Mouse (Mus musculus): ENCODE data around the gene Dysf. TPM values are rescaled to one million over a fixed set of nuclear protein-coding genes. Genes with fewer than 3 reads are reported as not detected.

The Dysf gene
- polyA plus RNA-seq, 1 experiment from 2014 or later: 2.1 TPM

DNA sequence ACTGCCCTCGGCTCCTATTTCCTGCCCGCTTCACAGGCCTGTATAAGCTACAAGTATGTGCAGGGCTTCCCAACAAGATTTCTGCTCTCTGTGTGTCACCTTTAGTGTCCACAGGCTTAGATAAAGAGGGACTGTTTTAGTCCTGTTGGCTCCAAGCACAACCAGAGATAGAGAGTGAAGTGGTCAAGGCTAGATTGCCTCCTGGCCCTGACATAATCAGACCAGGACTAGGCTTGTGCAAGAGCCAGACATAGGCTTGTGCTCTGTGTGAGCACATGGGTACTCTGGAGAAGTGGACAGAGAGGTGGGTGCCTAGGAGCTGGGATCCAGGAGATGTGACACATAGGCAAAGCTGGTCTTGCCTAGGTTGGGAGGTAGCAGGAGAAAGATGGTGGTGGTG is 146.1 kb downstream of the Dysf start:
- H3K27ac ChIP-seq (ENCODE audit: low read depth, low read length): no peak overlapping the region
- H3K36me3 ChIP-seq (ENCODE audit: control insufficient read depth, insufficient read depth, low read length): no peaks in the 10 kb centered on the region
- no peak for ATAC-seq (ENCODE audit: low read depth)
- H3K4me2 ChIP-seq (ENCODE audit: low read depth, low read length): no peak overlapping the region
- WGBS: 100% methylated on average over 2 of the region's 2 CpGs
- H3K4me3 ChIP-seq (ENCODE audit: low read depth, low read length): no peak overlapping the region
- H3K27me3 ChIP-seq (ENCODE audit: control insufficient read depth, insufficient read depth, low read length): no peaks in the 10 kb centered on the region
- H3K4me1 ChIP-seq (ENCODE audit: control insufficient read depth, insufficient read depth, low read length): no peaks in the 10 kb centered on the region
- H3K9me3 ChIP-seq (ENCODE audit: control insufficient read depth, low read length): no peaks in the 10 kb centered on the region
- H3K9ac ChIP-seq (replicated peaks; ENCODE audit: low read depth, low read length): no peak overlapping the region

DNA sequence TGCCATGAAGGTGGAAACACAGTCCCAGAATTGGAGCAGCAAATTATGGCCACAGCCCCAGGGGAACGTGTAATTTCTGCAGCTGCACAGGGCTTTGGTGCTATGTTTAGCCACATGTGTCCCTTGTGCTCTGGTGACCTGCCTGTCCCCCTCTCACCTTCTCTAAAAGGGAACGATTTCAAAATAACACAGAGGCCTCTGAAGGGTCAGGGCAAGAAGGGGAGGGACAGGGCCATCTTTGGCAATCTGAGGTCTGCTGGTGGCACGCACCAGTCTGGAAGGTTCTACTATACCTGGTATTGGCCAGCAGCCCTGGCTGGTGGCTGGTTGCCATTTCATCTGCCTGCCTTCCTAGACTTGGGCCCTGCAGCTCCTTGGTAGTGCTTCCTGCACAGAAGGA is 147.4 kb downstream of the Dysf start:
- no peak overlapping the region for H3K4me3 ChIP-seq (ENCODE audit: low read depth, low read length)
- no peaks in the 10 kb centered on the region for H3K27me3 ChIP-seq (ENCODE audit: control insufficient read depth, insufficient read depth, low read length)
- H3K4me2 ChIP-seq (ENCODE audit: low read depth, low read length): no peak overlapping the region
- H3K36me3 ChIP-seq (ENCODE audit: control insufficient read depth, insufficient read depth, low read length): no peaks in the 10 kb centered on the region
- ATAC-seq (ENCODE audit: low read depth): no peak
- 80% methylated on average over 3 of the region's 3 CpGs for WGBS
- H3K9ac ChIP-seq (replicated peaks; ENCODE audit: low read depth, low read length): no peak overlapping the region
- H3K27ac ChIP-seq (ENCODE audit: low read depth, low read length): no peak overlapping the region
- no peaks in the 10 kb centered on the region for H3K9me3 ChIP-seq (ENCODE audit: control insufficient read depth, low read length)
- no peaks in the 10 kb centered on the region for H3K4me1 ChIP-seq (ENCODE audit: control insufficient read depth, insufficient read depth, low read length)

- no peak overlapping the region for H3K27ac ChIP-seq (ENCODE audit: low read depth, low read length)
- no peaks in the 10 kb centered on the region for H3K36me3 ChIP-seq (ENCODE audit: control insufficient read depth, insufficient read depth, low read length)
- H3K4me2 ChIP-seq (ENCODE audit: low read depth, low read length): no peak overlapping the region
- ATAC-seq (ENCODE audit: low read depth): no peak
- H3K4me1 ChIP-seq (ENCODE audit: control insufficient read depth, insufficient read depth, low read length): no peaks in the 10 kb centered on the region
- H3K9me3 ChIP-seq (ENCODE audit: control insufficient read depth, low read length): no peaks in the 10 kb centered on the region
- WGBS: 81% methylated on average over 4 of the region's 4 CpGs
- H3K4me3 ChIP-seq (ENCODE audit: low read depth, low read length): no peak overlapping the region
- H3K27me3 ChIP-seq (ENCODE audit: control insufficient read depth, insufficient read depth, low read length): no peaks in the 10 kb centered on the region
- no peak overlapping the region for H3K9ac ChIP-seq (replicated peaks; ENCODE audit: low read depth, low read length)
These were observed 148.2 kb downstream of the Dysf start for GRCm38 (mm10) chr6:84156481-84157025.

- 88% methylated on average over 4 of the region's 4 CpGs for WGBS
- no peaks in the 10 kb centered on the region for H3K27me3 ChIP-seq (ENCODE audit: control insufficient read depth, insufficient read depth, low read length)
These were observed 150.7 kb downstream of the Dysf start for GRCm38 (mm10) chr6:84159046-84159445.

GRCm38 (mm10) chr6:84167612-84168011 is 159.2 kb downstream of the Dysf start:
- ATAC-seq (ENCODE audit: low read depth): no peak
- Histone ChIP-seq H3K36me3 (ENCODE audit: control insufficient read depth, insufficient read depth, low read length) (no peaks in the 10 kb centered on the region), H3K9me3 (ENCODE audit: control insufficient read depth, low read length) (no peaks in the 10 kb centered on the region), H3K9ac (replicated peaks; ENCODE audit: low read depth, low read length) (no peak overlapping the region), H3K27me3 (ENCODE audit: control insufficient read depth, insufficient read depth, low read length) (no peaks in the 10 kb centered on the region), H3K4me1 (ENCODE audit: control insufficient read depth, insufficient read depth, low read length) (no peaks in the 10 kb centered on the region), H3K4me2 (ENCODE audit: low read depth, low read length) (no peak overlapping the region), H3K4me3 (ENCODE audit: low read depth, low read length) (no peak overlapping the region), H3K27ac (ENCODE audit: low read depth, low read length) (no peak overlapping the region)
- 77% methylated on average over 14 of the region's 14 CpGs for WGBS

More at GRCm38 (mm10) chr6:84159046-84159445, 150.7 kb downstream of the Dysf start:
- Histone ChIP-seq H3K36me3 (ENCODE audit: control insufficient read depth, insufficient read depth, low read length) (no peaks in the 10 kb centered on the region), H3K9ac (replicated peaks; ENCODE audit: low read depth, low read length) (no peak overlapping the region), H3K9me3 (ENCODE audit: control insufficient read depth, low read length) (no peaks in the 10 kb centered on the region), H3K4me3 (ENCODE audit: low read depth, low read length) (no peak overlapping the region), H3K4me2 (ENCODE audit: low read depth, low read length) (no peak overlapping the region), H3K4me1 (ENCODE audit: control insufficient read depth, insufficient read depth, low read length) (no peaks in the 10 kb centered on the region), H3K27ac (ENCODE audit: low read depth, low read length) (no peak overlapping the region)
- ATAC-seq (ENCODE audit: low read depth): no peak

DNA sequence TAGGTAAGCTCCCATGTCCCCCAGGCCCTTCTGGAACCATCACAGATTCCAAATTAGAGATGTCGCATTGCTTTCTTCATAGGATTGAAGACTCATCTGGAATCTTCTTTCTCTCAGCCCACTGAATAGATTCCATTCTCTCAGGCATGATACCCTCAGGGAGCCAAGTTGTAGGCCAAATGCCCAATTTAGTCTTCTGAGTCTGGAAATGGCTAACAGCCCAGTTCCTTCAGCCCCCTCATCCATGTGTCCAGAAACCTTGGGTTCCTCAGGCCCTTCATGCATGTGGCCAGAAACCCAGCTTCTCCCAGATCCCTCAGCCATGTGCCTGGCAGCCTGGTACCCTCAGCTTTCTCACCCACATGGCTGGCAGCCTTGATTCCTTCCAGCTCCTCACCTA is 160.2 kb downstream of the Dysf start:
- H3K4me3 ChIP-seq (ENCODE audit: low read depth, low read length): no peak overlapping the region
- no peaks in the 10 kb centered on the region for H3K27me3 ChIP-seq (ENCODE audit: control insufficient read depth, insufficient read depth, low read length)
- no peak for ATAC-seq (ENCODE audit: low read depth)
- H3K27ac ChIP-seq (ENCODE audit: low read depth, low read length): no peak overlapping the region
- H3K4me2 ChIP-seq (ENCODE audit: low read depth, low read length): no peak overlapping the region
- H3K9me3 ChIP-seq (ENCODE audit: control insufficient read depth, low read length): no peaks in the 10 kb centered on the region
- 100% methylated on average over 1 of the region's 1 CpGs for WGBS
- no peaks in the 10 kb centered on the region for H3K4me1 ChIP-seq (ENCODE audit: control insufficient read depth, insufficient read depth, low read length)
- H3K9ac ChIP-seq (replicated peaks; ENCODE audit: low read depth, low read length): no peak overlapping the region
- H3K36me3 ChIP-seq (ENCODE audit: control insufficient read depth, insufficient read depth, low read length): no peaks in the 10 kb centered on the region

GRCm38 (mm10) chr6:84173626-84174025 is 165.2 kb downstream of the Dysf start:
- Histone ChIP-seq H3K27me3 (ENCODE audit: control insufficient read depth, insufficient read depth, low read length) (no peaks in the 10 kb centered on the region), H3K27ac (ENCODE audit: low read depth, low read length) (no peak overlapping the region), H3K9ac (replicated peaks; ENCODE audit: low read depth, low read length) (no peak overlapping the region), H3K4me2 (ENCODE audit: low read depth, low read length) (no peak overlapping the region), H3K36me3 (ENCODE audit: control insufficient read depth, insufficient read depth, low read length) (no peaks in the 10 kb centered on the region), H3K4me3 (ENCODE audit: low read depth, low read length) (no peak overlapping the region), H3K9me3 (ENCODE audit: control insufficient read depth, low read length) (no peaks in the 10 kb centered on the region), H3K4me1 (ENCODE audit: control insufficient read depth, insufficient read depth, low read length) (no peaks in the 10 kb centered on the region)
- WGBS: 96% methylated on average over 6 of the region's 6 CpGs
- no peak for ATAC-seq (ENCODE audit: low read depth)

DNA sequence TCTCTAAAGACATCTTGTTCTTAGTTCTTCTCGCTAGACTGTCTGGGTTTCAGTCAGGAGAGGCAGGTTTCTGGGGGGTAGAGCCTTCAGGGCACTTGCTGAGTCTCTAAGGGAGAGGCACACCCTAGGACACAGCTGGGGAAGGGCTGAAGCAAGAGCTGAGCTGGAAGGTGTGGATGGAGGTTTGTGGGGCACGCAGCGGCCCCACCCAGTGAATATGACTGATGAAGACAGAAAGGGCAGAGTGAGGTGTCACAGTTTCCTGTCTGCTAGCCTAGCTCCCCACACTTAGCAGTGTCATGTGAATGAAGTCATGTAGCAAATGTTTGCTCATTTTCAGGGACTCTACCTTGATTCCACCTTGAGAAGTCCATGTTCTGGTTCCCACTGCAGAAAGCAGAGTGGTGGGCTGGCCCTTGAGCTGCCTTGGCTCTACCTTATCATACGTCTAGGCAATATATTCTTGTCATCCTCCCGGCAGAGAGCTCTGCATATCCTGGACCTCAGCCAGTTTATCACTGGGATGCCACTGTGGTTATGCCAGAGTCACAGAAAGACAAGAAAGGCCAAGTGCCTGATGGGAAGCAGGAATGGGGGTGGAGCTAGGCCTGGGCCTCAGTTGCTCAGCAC is 170.5 kb downstream of the Dysf start:
- H3K4me3 ChIP-seq (ENCODE audit: low read depth, low read length): no peak overlapping the region
- ATAC-seq (ENCODE audit: low read depth): no peak
- no peaks in the 10 kb centered on the region for H3K36me3 ChIP-seq (ENCODE audit: control insufficient read depth, insufficient read depth, low read length)
- no peak overlapping the region for H3K27ac ChIP-seq (ENCODE audit: low read depth, low read length)
- no peaks in the 10 kb centered on the region for H3K4me1 ChIP-seq (ENCODE audit: control insufficient read depth, insufficient read depth, low read length)
- no peak overlapping the region for H3K4me2 ChIP-seq (ENCODE audit: low read depth, low read length)
- no peaks in the 10 kb centered on the region for H3K9me3 ChIP-seq (ENCODE audit: control insufficient read depth, low read length)
- H3K27me3 ChIP-seq (ENCODE audit: control insufficient read depth, insufficient read depth, low read length): no peaks in the 10 kb centered on the region
- H3K9ac ChIP-seq (replicated peaks; ENCODE audit: low read depth, low read length): no peak overlapping the region
- WGBS: 75% methylated on average over 5 of the region's 5 CpGs

GRCm38 (mm10) chr6:84181452-84181851 is 173.1 kb downstream of the Dysf start:
- H3K4me1 ChIP-seq (ENCODE audit: control insufficient read depth, insufficient read depth, low read length): no peaks in the 10 kb centered on the region
- H3K27me3 ChIP-seq (ENCODE audit: control insufficient read depth, insufficient read depth, low read length): no peaks in the 10 kb centered on the region
- H3K4me3 ChIP-seq (ENCODE audit: low read depth, low read length): no peak overlapping the region
- H3K27ac ChIP-seq (ENCODE audit: low read depth, low read length): no peak overlapping the region
- no peak overlapping the region for H3K4me2 ChIP-seq (ENCODE audit: low read depth, low read length)
- ATAC-seq (ENCODE audit: low read depth): no peak
- no peaks in the 10 kb centered on the region for H3K36me3 ChIP-seq (ENCODE audit: control insufficient read depth, insufficient read depth, low read length)
- WGBS: 79% methylated on average over 4 of the region's 4 CpGs
- H3K9ac ChIP-seq (replicated peaks; ENCODE audit: low read depth, low read length): no peak overlapping the region
- H3K9me3 ChIP-seq (ENCODE audit: control insufficient read depth, low read length): no peaks in the 10 kb centered on the region

Data from neural tube, embryonic 14.5 days (tissue).